Comparison of ENCODE assay signal across 16 mouse cellular contexts in genomic region chr8:122966638-122967037, GRCm38 (mm10).
"Had no signal": no experiment of that assay in that cellular context is flagged by ENCODE, and none has a peak within 500 bp of the region (broad histone marks: within the 10 kb centered on the region; RNA-seq: fewer than 3 reads in every experiment).

No protein-coding gene starts in this region.

- DNase-seq: retina, postnatal 1 day; right cerebral cortex, adult 18-20 months; right cerebral cortex, postnatal 14 days; right cerebral cortex, postnatal 25 days; right cerebral cortex, postnatal 4 days; spleen, adult 18-20 months; thymus, adult 18-20 months; thymus, adult 2 months; thymus, postnatal 14 days; thymus, postnatal 25 days; thymus, postnatal 36 days; thymus, postnatal 4 days had no signal

- H3K27me3 ChIP-seq: neural tube, embryonic 13.5 days; neural tube, embryonic 15.5 days; stomach, embryonic 15.5 days had no signal

- H3K36me3 ChIP-seq: neural tube, embryonic 15.5 days; stomach, embryonic 15.5 days had no signal

- H3K4me2 ChIP-seq: neural tube, embryonic 13.5 days; neural tube, embryonic 15.5 days; stomach, embryonic 15.5 days had no signal

- H3K9ac ChIP-seq: neural tube, embryonic 13.5 days; neural tube, embryonic 15.5 days; stomach, embryonic 15.5 days had no signal

- H3K4me3 ChIP-seq: neural tube, embryonic 13.5 days; neural tube, embryonic 15.5 days; stomach, embryonic 15.5 days had no signal

- H3K27ac ChIP-seq: neural tube, embryonic 13.5 days; neural tube, embryonic 15.5 days; stomach, embryonic 15.5 days; stomach, postnatal 0 days had no signal

- H3K9me3 ChIP-seq: neural tube, embryonic 13.5 days; neural tube, embryonic 15.5 days; stomach, embryonic 15.5 days had no signal
